Mouse (Mus musculus) liver, adult 2 months (tissue): ENCODE measurements at regions not wholly inside any gene's neighbourhood (a gene's known extent, or its start where the extent isn't known, plus 50 kb on each side); places are given as distances from the start of the nearest gene placed in this dataset.
A peak's percentile ranks its signal among the peaks of the same experiment; 100 is the strongest.

Experiments used
- DNase-seq: peaks from one replicate; pipeline ENCODE4 v3.0.0-alpha.2; 2011; ENCODE audit warnings: low read depth, low spot score; ENCODE audit errors: extremely low read depth
- H3K27ac ChIP-seq: fragments of 200-500 bp; replicated peaks from 2 replicates; pipeline ENCODE4 v1.5.1; 2012; ENCODE audit warnings: low read depth, mild to moderate bottlenecking, control low read depth, inconsistent platforms, low read length; ENCODE audit not compliant: insufficient read depth
- H3K27me3 ChIP-seq: fragments of 200-500 bp; 2 replicates; pipeline ENCODE4 v1.6.1; 2012; ENCODE audit warnings: mild to moderate bottlenecking, moderate library complexity, low read length, inconsistent platforms; ENCODE audit not compliant: control insufficient read depth, insufficient read depth
- H3K36me3 ChIP-seq: fragments of 200-500 bp; 2 replicates; pipeline ENCODE4 v1.6.1; 2012; ENCODE audit warnings: low read length, inconsistent platforms; ENCODE audit not compliant: control insufficient read depth, insufficient read depth
- H3K4me1 ChIP-seq: fragments of 200-500 bp; 2 replicates; pipeline ENCODE4 v1.6.1; 2011; ENCODE audit warnings: low read length; ENCODE audit not compliant: control insufficient read depth, insufficient read depth
- H3K4me3 ChIP-seq: fragments of 200-500 bp; 2 replicates; pipeline ENCODE4 v1.5.1; 2011; ENCODE audit warnings: low read depth, mild to moderate bottlenecking, control low read depth, low read length, moderate library complexity; ENCODE audit not compliant: insufficient read depth
- H3K79me2 ChIP-seq: fragments of 200-500 bp; 2 replicates; pipeline ENCODE4 v1.6.1; 2012; ENCODE audit warnings: inconsistent platforms, mild to moderate bottlenecking, low read length, moderate library complexity; ENCODE audit not compliant: control insufficient read depth, insufficient read depth
- H3K9ac ChIP-seq: fragments of 200-500 bp; 2 replicates; pipeline ENCODE4 v1.6.1; 2012; ENCODE audit warnings: low read depth, mild to moderate bottlenecking, control low read depth, inconsistent platforms, low read length
- CTCF ChIP-seq: fragments of 200-500 bp; IDR thresholded peaks from 2 replicates; pipeline ENCODE4 v1.5.1; 2011; ENCODE audit warnings: low read depth, low read length, control low read depth
- POLR2A ChIP-seq: fragments of 200-500 bp; IDR thresholded peaks from 2 replicates; pipeline ENCODE4 v1.6.1; 2011; ENCODE audit warnings: low read length, control low read depth; ENCODE audit not compliant: insufficient read depth; ENCODE audit errors: extremely low read depth
- WGBS: fragments of 180-500 bp; shearing (Covaris S2); methylation state at CpG from one replicate; pipeline ENCODE4 v1.1.7; 2018; 5-methylcytosine and 5-hydroxymethylcytosine counted together

DNA sequence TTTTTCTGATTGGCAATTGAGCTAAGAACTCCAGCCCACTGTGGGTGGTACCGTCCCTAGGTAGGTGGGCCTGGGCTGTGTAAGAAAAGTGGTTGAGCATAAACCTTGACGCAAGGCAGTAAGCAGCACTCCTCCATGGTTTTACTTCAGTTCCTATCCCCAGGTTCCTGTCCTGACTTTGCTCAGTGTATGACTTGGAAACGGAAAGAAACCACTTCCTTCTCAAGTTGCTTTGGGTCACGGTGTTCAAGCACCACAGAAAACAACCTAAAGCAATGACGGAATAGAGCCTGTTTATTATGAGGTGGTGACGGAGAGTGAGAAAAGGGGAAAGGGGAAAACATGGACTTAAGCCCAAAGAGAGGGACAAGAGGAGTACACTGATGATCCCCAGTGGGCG lies 64.0 kb upstream of the Jak1 start:
- 83% methylated on average over 7 of the region's 7 CpGs for WGBS
- Histone ChIP-seq H3K4me3 (no peak overlapping the region), H3K4me1 (no peaks in the 10 kb centered on the region), H3K36me3 (no peaks in the 10 kb centered on the region), H3K27ac (no peak overlapping the region), H3K27me3 (no peaks in the 10 kb centered on the region), H3K9ac (no peak overlapping the region), H3K79me2 (no peaks in the 10 kb centered on the region)
- TF ChIP-seq POLR2A (no peak), CTCF (no peak)
- DNase-seq, result no peak

DNA sequence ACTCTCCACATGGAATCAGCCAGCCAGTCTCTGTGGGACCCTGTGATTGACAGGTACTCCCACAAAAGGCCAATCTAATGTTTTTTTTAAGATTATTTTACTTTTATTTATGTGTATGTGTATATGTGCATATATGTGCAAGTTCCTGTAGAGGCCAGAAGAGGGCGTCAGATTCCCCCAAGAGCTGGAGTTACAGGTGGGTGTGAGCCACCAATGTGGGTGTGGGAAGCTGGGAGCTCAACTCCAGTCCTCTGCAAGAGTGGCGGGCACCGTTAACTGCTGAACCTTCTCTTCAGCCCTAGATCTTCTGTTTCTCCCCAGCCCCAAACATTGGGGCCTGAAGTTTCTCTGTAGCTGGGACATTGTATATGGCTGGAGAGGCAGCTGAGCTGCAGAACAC lies 61.0 kb upstream of the Jak1 start:
- no peak overlapping the region for H3K4me3 ChIP-seq
- no peaks in the 10 kb centered on the region for H3K4me1 ChIP-seq
- no peak for TF ChIP-seq CTCF
- no peak for TF ChIP-seq POLR2A
- no peaks in the 10 kb centered on the region for H3K36me3 ChIP-seq
- no peaks in the 10 kb centered on the region for H3K79me2 ChIP-seq
- no peak for DNase-seq
- WGBS, result 81% methylated on average over 3 of the region's 3 CpGs
- no peak overlapping the region for H3K9ac ChIP-seq
- H3K27ac ChIP-seq, result no peak overlapping the region
- no peaks in the 10 kb centered on the region for H3K27me3 ChIP-seq

DNA sequence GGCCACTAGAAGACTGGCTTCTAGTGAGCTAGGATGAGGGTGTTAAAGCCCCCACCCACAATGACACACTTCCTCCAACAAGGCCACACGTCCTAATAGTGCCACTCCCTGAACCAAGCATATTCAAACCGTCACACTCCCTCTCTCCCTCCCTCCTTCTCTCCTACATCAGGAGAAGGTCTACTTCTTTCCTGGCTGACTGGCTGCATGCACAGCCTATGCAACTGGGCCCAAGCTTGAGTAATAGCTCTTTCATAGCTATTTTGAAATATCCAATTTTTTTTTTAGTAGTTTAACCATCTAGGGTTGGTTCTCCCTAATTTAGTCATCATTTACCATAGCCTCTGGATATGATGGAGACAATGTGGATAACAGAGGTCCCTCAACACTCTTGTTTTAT lies 56.6 kb upstream of the Jak1 start:
- Histone ChIP-seq H3K9ac (no peak overlapping the region), H3K27me3 (no peaks in the 10 kb centered on the region), H3K36me3 (no peaks in the 10 kb centered on the region), H3K4me1 (peaks cover 4% of the 10 kb centered on the region), H3K79me2 (no peaks in the 10 kb centered on the region), H3K27ac (no peak overlapping the region), H3K4me3 (no peak overlapping the region)
- no peak for TF ChIP-seq CTCF
- no peak for TF ChIP-seq POLR2A
- no peak for DNase-seq
- WGBS, result 90% methylated on average over 2 of the region's 2 CpGs

DNA sequence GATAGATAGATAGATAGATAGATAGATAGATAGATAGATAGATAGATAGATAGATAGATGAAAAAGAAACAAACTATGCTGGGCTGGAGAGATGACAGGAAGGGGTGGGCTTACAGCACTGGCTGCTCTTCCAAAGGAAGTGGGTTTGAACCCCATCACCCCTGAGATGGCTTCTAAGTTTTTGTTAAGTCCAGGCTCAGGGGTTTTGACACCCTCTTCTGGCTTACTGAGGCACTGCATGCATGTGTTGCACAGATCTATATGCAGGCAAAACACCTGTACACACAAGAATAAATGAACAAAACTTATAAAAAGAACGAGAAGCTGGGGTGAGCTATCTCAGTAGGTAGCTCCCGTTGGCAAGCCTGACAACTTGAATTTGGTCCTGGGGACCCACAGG lies 55.5 kb upstream of the Jak1 start:
- no peak overlapping the region for H3K27ac ChIP-seq
- no peak overlapping the region for H3K4me3 ChIP-seq
- peak; percentile 29 for DNase-seq
- no peaks in the 10 kb centered on the region for H3K36me3 ChIP-seq
- no peaks in the 10 kb centered on the region for H3K79me2 ChIP-seq
- TF ChIP-seq POLR2A (no peak), CTCF (peak; percentile 45)
- 77% methylated on average over 2 of the region's 2 CpGs for WGBS
- H3K27me3 ChIP-seq, result no peaks in the 10 kb centered on the region
- peaks cover 4% of the 10 kb centered on the region for H3K4me1 ChIP-seq
- H3K9ac ChIP-seq, result no peak overlapping the region

DNA sequence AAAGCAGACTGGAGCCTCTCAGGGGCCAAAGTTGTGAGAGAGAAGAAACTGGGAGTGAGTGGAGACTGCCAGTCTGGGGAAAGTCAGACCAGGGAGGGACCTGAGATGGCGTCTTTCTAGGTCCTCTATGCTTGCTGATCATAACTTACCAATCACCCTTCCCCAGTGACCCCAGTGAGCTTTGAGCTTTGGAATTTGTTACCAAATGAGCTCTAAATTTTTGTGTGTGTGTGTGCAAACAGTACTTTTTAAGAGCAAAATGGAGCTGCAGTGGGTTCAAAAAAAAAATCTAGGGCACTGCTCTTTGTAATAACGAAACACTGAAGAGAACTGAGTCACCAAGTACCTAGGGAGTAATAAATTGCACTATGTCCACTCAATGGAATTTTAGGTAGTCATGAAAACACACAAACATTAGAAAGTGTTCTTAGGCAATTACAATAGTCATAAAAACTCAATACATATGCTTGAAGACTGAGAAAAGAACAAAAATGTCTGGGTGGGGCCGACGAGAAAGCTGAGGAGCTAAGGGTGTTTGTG lies 54.7 kb upstream of the Jak1 start:
- WGBS, result 41% methylated on average over 4 of the region's 4 CpGs
- H3K36me3 ChIP-seq, result no peaks in the 10 kb centered on the region

DNA sequence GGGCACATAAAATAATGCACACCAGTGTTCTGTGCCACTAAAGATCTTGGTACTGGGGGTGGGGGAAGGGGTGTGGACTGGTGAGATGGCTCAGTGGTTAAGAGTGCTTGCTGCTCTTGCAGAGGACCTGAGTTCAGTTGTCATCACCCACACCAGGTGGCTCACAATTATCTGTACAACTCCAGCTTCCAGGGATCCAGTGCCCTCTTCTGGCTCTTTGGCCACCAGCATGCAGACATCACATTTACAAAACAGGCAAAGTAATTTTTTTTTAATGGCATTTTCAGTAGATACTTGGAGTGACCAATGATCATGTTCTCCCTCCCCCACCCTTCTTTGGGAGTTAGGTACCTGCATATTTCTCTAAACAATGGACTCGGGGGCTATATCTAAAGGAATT lies 53.8 kb upstream of the Jak1 start:
- H3K36me3 ChIP-seq, result no peaks in the 10 kb centered on the region
- H3K4me1 ChIP-seq, result peaks cover 4% of the 10 kb centered on the region
- no peak overlapping the region for H3K9ac ChIP-seq
- H3K27ac ChIP-seq, result no peak overlapping the region
- peak; percentile 26 for DNase-seq
- no peaks in the 10 kb centered on the region for H3K79me2 ChIP-seq
- WGBS, result 86% methylated on average over 1 of the region's 1 CpGs
- no peak for TF ChIP-seq POLR2A
- peak; percentile 55 for TF ChIP-seq CTCF
- H3K4me3 ChIP-seq, result no peak overlapping the region
- no peaks in the 10 kb centered on the region for H3K27me3 ChIP-seq

More for the DNA sequence above, 54.7 kb upstream of the Jak1 start:
- peak; percentile 94 for DNase-seq
- no peak overlapping the region for H3K4me3 ChIP-seq
- H3K79me2 ChIP-seq, result no peaks in the 10 kb centered on the region
- H3K27me3 ChIP-seq, result no peaks in the 10 kb centered on the region
- peaks cover 4% of the 10 kb centered on the region for H3K4me1 ChIP-seq
- H3K9ac ChIP-seq, result peak overlapping the region; percentile 44
- TF ChIP-seq CTCF (no peak), POLR2A (no peak)
- peak overlapping the region; percentile 98 for H3K27ac ChIP-seq
